Mouse (Mus musculus) frontal cortex, postnatal 25 days (tissue): ENCODE results near the gene Epha4.

Experiments used
- DNase-seq, 2 experiments: peaks; one replicate each; pipeline ENCODE4 v3.0.0; 2022; ENCODE audit warnings: low spot score in 2 of 2

The Epha4 gene

DNA sequence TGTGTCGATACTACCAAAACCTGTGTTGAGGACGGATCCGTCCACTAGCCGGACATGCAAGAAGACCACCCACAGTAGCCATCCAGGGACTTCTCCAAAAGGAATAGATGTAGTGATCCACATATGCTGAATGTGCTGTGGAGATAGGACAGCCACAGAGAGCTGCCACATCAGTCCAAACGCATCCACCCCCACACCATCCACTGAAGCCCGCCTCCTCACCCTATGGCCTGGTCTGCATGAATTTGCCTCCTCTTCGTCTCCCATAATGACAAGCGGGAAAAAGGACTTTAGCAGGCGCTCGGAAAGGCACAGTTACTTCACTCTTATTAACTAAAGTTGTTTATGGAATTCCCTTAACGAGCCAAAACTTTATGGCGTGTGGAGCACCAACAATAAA lies 68.5 kb downstream of the Epha4 start:
- no peak for DNase-seq

DNA sequence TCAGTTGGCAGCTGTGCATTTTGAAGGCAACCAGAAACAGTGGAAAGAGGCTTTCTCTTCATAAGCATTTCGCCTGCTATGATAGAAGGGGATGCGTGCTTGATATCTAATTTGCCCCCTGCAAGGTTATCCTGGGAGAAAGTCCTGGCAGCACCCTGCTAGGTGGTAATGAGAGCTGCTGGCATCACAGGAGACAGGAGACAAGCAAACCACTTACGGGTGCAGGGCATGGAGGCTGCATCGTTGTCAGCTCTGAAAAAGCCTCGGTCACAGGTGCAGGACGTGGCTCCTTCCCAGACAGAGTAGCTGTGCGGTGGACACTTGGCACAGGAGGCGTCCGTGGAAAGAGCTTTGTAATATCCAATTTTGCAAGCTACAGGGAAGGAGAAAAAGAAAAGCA lies 70.2 kb downstream of the Epha4 start:
- DNase-seq: no peak

DNA sequence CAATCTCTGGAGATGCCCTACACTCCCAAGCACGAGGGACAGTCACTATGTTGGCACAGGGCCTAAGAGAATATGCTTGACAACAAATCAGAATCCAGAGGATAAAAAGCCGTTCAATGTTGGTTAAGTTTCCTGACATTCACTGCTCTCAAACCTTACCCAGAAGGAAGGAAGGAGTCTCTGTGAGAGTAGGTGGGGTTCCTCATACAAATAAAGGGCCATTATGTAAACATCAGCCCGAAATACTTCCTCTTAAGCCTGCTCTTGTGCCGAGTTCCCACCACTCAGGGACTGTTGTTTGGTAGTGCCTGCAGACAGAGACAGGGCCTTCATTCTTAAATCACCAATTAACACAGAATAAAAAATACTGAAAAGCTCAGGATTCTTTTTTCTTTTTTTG lies 72.9 kb downstream of the Epha4 start:
- DNase-seq: no peak

DNA sequence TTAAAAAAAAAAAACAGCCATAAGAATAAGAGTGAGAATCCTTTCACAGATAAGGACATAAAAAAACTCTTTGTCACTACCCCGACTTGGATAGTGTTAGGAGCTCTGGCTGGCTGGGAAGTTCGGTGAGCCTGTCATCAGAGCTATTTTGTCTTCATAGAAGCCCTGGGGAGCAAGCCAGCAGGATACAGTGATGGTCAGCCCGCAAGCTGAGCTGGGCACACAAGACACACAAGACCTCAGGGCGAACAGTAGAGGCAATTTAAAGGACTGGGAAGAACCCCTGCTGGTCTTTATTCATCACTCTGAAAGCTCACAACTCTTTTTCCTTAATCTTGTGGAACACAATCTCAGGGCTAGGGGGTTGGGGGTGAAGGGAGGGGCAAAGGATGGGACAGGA lies 73.5 kb downstream of the Epha4 start:
- DNase-seq: no peak

DNA sequence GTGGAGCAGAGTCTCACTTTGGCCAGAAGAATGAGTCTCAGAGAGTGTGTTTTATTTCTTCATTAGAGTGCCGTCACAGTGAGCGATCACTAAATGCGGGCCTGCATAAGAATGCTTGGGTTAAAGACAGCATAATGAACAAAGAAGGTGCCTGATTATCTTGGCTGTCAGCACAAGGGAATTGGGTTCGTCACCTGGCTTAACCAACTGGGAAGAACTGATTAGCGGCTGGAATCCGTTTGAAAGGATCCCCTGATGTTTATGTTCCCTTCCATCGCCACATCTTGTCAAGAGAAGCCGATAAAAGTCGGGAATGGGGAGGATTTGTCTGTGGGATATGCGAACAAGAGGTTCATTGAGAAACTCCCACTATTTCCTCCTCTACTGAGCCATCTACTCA lies 74.4 kb downstream of the Epha4 start:
- no peak for DNase-seq

DNA sequence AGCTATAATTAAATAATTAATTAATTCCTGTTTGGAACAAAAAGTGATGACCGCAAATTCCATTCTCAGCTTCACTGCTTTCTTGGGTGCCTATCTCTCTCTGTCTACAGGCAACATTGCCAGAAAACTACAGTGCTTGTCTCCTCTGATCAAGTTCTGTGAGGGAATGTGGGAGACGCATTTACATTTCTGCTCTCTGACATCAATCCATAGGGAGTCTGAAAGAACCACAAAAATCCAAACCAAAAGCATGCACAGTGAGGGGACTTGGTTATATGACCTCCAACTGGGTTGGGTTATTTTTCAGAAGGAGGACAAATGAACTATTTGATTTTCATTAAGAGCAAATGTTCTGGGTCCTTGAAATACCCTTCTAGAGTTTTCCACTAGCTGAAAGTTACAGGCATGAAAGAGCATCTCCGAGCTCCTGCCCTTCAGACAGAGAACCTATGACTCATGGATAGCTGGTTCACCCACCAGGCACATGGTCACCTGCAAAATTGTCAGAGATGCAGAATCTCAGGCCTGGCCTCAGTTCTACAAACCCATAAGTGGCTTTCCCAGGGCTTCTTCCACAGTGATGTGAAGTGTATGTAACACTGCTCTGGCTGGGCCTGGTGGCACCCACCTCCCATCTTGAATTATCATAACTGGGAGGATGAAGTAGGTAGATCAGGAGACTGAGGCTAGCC lies 75.4 kb downstream of the Epha4 start:
- no peak for DNase-seq

DNA sequence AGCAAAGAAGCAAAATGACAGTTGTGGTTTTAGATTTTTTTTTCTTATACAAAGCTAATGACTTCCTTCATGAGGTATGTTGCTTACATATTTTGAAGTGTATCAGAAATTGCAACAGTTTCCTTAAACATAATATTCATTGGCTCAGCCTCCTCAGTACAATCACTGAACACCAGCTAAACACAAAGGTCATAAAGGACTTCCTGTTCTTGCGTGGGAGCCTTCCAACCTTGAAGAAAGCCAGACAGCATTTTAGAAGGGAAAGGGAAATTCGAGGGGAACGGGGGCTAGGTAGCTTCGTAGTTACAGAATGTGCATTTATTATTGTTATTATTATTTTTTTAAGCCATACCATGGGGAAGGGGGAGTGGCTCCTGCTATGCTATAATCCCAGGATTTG lies 76.2 kb downstream of the Epha4 start:
- DNase-seq: no peak

DNA sequence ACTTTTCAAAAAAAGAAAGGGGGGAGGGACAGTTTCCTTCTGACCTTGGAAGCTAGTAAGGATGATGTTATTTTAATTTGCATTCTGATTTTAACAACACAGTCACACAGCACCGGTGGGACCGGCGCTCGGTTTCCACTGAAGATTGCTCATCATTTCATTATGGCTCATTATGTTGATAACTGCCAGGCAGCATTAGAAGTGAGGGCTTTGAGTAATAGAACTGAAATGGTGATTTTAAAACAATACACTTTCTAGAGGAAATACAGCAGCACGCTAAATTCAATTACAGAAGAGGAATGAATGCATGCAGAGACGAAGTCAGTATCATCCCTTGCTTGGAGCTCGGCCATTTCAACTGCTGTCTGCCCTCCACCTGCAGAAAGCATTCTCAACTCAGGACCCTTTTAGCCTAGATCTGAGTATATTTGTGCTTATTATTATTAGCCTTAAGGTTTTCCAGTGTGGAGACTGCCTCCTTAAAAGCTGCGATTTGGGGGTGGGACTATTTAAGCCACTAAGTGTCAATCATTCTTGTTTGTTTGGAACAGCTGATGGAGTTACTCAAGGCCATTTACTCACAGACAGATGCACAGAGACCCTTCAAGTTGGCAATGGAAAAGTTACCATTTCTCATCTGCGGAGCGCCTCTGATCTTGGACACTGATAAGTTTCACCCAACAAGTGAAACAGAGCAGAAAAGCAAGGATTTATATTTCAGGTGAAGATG lies 76.8 kb downstream of the Epha4 start:
- no peak for DNase-seq

DNA sequence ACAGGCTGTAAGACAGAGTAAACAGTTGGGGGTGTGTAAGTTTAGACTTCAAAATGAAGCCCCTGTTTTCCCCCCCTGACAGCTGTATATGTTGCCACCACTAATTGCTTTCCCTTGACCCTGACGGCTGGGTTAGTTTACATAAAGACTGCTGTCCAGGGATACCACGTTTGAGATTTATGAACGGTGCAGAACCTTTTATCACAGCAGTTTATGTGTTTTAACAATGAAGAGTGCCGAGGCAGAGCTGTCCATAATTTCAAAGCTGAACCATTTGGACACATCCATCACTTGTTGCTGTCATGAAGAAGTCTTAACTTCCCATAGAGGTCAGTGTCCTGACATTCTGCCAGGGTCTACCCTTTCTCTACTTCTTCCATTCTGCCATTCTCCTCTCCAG lies 79.8 kb downstream of the Epha4 start:
- no peak for DNase-seq

DNA sequence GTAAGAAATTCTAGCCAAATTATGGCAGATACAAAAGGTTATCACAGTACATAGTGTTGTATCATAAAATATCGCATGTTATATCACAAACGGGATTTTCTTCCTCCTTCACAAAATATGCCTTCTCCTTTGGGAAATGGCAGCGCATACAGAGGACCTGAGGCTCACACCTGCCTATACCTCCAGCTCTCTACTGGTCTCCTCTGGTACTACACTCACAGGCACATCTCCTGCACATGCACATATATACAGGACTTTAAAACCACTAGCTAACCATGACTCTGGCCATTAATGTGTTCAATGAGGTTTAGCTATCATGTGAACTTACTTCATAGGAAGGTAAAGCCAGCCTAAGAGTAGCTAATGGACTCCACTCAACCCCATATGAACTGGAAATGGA lies 81.7 kb downstream of the Epha4 start:
- no peak for DNase-seq

DNA sequence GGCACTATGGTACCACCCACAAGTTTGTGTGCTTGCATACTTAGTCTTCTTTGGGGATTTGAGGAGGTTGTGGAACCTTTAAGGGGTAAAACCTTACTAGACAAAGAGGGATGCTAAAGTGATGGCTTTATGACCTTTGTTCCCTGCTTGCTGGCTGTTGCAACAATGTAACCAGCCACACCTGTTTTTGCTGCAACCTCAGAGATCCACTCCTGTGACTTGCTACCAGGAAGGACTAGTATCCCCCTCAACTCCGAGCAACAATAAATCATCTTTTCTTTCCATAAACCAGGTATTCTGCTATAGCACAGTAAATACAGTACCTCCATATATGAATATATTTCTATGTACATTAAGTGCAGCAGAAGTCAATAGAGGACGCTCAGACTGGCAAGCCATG lies 82.4 kb downstream of the Epha4 start:
- DNase-seq: no peak

DNA sequence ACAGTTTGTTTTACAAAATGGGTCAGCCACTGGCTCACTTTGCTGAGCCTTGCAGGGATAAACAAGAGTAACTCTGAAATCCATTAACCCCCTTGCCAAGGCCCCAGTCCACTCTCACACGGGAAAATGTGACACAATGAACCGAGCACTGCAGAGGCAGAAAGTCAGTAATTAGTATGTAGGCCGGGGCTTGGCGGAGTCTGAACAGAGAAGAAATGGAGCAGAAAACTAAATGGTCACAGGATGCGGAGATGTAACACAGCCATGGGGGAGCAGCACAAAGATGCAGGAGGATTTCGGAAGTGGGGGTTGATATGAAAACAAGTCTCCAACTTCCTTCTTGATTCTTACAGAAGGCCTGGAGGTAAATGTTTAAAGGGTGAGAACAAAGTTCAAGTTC lies 85.7 kb downstream of the Epha4 start:
- no peak for DNase-seq

DNA sequence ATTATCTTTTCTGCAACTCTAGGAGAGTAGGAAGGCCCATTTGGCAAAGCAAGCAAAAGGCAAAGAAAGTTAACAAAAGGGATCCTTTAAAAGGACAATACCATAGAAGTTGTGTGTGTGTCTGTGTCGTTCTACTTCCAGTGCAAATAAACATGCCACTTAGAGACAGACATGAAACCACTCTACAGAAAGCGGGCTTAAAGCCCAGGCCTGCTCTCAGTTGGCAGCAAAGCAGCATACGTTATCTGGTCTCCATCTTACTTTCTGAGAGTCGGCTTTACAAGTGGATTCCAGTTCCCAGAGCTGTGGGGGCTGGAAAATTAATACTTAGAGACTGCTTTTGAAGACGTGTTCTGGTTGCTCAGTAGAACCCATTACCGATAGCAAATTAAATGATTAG lies 87.9 kb downstream of the Epha4 start:
- no peak for DNase-seq

DNA sequence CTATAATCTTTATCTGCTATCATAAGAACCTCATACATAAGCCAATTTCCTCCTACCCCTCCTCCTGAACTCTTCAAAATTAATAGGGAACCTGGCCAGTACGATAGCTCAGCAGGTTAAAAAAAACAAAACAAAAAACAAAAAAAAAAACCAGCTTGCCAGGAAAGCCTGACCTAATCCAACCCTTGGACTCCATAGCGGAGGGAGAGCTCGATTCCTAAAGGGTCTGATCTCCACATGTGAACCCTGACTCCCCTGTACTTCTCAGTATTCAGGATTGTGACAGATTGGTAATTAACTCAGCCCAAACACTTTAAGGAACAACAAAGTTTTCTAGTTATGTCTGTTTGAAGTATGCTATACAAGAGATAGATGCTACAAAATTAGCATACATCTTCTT lies 89.7 kb downstream of the Epha4 start:
- no peak for DNase-seq

DNA sequence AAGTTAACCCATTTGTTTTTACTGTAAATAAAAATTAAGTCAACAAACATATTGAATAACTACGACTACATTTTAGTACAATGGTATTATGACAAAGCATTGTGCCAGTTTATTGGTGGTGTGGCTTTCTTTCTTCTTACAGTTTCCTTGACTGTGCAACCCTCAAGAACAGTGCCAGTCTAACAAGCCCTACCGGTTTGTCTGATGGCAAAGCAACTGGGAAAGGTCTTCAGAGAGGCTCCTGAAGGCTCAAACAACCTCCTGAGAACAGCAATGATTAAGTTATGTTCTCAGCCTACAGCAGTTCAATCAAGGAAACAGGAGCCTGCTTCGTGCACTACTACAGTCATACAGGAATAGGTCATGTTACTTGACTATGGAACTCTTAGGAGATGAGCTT lies 93.8 kb downstream of the Epha4 start:
- DNase-seq: no peak

DNA sequence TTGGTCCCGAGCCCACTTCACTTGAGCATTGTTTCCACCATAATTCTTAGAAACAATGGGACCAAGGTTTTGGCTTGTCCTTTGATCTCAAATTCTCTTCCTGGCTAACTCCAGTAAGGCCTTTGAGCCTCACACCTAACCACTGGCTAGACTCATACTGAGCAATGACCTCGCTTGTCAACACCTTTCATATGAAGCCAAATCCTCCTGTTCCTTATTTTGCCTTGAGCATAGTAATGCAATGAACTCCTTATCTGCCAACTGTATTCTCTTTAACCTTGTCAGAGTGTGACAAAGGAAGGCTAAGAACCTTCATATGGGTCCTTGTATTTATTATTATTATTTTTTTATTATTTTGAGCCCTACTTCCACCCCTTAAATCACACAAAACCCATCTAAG lies 94.5 kb downstream of the Epha4 start:
- no peak for DNase-seq

DNA sequence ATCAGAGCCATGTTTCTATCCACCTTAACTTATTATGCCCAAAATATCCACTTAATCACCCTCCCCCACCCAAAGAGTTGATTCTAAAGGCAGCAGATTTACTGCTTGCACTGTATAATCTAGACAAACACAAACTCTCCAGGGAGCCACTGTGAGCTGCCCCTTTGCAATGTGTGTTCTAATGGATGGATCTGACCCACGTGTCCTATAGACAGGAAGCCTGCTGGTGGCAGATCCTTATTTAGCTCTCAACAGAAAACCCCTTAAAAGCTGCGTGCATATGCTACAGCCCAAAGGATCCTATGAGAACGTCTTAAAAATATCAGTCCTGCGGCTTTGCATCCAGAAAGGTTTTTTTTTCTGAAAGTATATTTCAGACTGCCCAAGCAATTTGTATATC lies 98.0 kb downstream of the Epha4 start:
- no peak for DNase-seq

DNA sequence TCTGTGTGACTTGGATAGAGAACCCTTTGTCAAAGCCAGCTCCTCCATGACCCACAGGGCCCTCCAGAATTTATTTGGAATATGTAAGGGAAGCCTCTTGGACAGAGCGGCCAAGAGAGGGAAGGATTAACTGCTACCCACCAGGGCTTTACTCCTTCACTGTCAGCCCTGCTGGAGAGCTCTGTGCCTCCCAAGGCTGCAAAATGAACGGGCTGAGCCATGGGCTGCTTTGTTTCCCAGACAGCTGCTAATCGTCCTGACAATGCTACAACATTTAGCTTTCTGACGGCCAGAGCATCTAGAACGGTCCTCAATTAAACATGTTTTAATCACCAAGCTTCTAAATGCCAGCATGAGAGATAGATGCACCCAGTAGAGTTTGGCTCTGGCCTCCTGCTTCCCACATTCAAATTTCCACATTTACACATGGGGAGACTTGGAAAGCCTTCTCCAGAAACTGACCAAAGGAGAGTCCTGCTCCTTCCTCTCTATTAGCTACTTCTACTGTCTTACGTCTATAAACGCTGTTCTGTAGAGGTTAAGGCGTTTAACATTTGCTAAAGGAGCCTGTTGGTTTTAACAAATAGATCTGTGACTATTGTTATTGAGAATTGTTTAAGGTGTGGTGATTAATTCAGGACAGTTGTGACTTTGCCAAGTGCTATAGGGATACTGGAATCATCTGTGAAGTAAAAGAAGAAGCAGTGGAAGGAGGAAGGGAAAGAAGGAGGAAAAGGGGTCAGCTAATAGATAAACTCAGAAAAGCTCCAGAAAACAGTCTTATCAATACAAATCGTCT lies 101.8 kb downstream of the Epha4 start:
- DNase-seq: no peak

DNA sequence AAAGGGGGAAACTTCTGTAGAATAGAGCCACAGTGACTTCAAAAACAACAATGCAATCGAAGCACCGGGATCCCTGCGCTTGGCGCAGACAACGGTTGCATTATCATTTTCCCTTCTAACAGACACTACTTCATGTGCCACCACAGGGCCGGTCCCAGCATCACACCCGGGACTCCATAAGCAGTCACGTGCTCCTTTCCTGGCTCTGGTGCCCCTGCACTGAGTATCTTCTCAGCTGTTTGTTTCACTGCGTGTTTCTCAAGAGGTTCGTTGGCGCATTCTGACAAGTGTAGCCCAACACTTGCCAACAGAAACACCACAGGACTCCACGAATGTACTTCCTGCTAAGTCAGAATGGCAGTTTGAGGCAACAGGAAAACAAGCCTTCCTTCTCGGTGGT lies 102.6 kb downstream of the Epha4 start:
- no peak for DNase-seq

DNA sequence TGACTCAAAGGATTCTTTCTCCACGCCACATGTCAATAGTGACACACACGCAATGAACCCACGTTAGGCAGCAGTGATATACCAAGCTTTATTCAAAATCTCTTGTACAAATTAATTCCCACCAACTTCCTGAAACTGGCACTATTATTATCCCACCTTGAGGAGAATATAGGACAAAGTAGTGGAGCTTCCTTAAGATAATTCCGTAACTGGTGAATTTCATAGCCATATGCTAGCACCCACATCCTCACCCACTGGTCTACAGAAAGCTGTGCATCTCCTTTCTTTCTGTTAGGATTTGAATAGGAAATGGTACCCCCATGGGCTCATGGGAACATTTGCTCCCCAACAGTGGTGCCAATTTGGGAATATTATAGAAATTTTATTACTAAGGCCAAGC lies 103.7 kb downstream of the Epha4 start:
- no peak for DNase-seq

DNA sequence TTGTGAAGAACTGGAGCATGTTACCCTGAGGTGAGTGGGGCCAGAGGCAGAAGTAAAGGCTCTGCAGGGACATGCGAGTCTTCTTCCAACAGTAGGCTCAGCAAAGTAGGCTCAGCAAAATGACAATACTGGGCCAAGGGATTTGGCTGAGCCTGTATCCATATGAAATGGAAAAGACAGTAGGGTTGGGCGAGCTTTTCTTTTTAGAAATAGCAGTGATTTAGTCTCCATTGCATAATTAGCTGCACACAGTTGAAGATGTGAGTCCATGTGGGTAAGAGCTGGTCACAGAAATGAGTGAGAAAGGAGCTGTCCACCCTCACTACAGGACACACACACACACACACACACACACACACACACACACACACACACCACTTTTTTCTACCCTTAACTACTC lies 104.2 kb downstream of the Epha4 start:
- no peak for DNase-seq

DNA sequence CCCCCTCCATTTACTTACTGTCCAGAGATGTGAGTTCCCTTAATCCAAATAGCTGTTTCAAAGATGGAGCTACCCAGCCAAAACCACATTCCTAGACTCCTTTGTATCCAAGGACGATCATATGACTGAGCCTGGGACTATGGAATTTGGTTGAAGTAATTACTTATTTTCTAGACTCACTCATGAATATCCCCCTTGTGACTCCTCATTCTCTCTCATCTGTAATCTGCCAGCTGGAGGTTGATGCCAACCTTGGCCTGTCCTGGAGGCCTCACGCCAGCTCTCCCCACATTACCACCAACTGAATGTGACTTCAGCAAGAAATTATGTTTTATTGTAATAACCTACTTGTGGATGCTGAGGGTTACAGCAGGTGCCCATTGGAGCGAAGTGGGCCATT lies 104.7 kb downstream of the Epha4 start:
- no peak for DNase-seq

DNA sequence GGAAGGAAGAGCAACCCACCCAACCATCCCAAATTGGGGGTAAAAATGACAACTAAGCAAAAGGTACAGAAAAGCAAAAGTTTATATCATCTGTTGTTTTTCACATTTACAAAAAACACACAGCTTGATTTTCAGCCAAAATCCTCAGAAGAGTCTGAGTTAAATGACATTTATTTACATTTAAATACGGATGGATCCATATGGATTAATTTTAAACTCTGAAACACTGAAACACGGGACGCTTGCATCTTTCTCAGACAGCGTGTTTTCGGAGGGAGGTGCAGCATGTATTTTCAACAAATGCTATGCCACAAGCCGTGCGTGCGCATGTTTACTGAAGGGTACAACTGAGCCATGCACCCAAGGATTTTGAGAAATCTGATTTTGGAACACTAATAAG lies 105.4 kb downstream of the Epha4 start:
- no peak for DNase-seq
